Mouse (Mus musculus) liver, adult 2 months (tissue): ENCODE data around the gene Cnot8. TPM values are rescaled to one million over a fixed set of nuclear protein-coding genes. Genes with fewer than 3 reads are reported as not detected.

Experiments
- DNase-seq: peaks from one replicate; pipeline ENCODE4 v3.0.0-alpha.2; 2011; ENCODE audit warnings: low read depth, low spot score; ENCODE audit errors: extremely low read depth
- H3K27ac ChIP-seq: fragments of 200-500 bp; replicated peaks from 2 replicates; pipeline ENCODE4 v1.5.1; 2012; ENCODE audit warnings: low read depth, mild to moderate bottlenecking, control low read depth, inconsistent platforms, low read length; ENCODE audit not compliant: insufficient read depth
- H3K27me3 ChIP-seq: fragments of 200-500 bp; 2 replicates; pipeline ENCODE4 v1.6.1; 2012; ENCODE audit warnings: mild to moderate bottlenecking, moderate library complexity, low read length, inconsistent platforms; ENCODE audit not compliant: control insufficient read depth, insufficient read depth
- H3K36me3 ChIP-seq: fragments of 200-500 bp; 2 replicates; pipeline ENCODE4 v1.6.1; 2012; ENCODE audit warnings: low read length, inconsistent platforms; ENCODE audit not compliant: control insufficient read depth, insufficient read depth
- H3K4me1 ChIP-seq: fragments of 200-500 bp; 2 replicates; pipeline ENCODE4 v1.6.1; 2011; ENCODE audit warnings: low read length; ENCODE audit not compliant: control insufficient read depth, insufficient read depth
- H3K4me3 ChIP-seq: fragments of 200-500 bp; 2 replicates; pipeline ENCODE4 v1.5.1; 2011; ENCODE audit warnings: low read depth, mild to moderate bottlenecking, control low read depth, low read length, moderate library complexity; ENCODE audit not compliant: insufficient read depth
- H3K79me2 ChIP-seq: fragments of 200-500 bp; 2 replicates; pipeline ENCODE4 v1.6.1; 2012; ENCODE audit warnings: inconsistent platforms, mild to moderate bottlenecking, low read length, moderate library complexity; ENCODE audit not compliant: control insufficient read depth, insufficient read depth
- H3K9ac ChIP-seq: fragments of 200-500 bp; 2 replicates; pipeline ENCODE4 v1.6.1; 2012; ENCODE audit warnings: low read depth, mild to moderate bottlenecking, control low read depth, inconsistent platforms, low read length
- CTCF ChIP-seq: fragments of 200-500 bp; IDR thresholded peaks from 2 replicates; pipeline ENCODE4 v1.5.1; 2011; ENCODE audit warnings: low read depth, low read length, control low read depth
- POLR2A ChIP-seq: fragments of 200-500 bp; IDR thresholded peaks from 2 replicates; pipeline ENCODE4 v1.6.1; 2011; ENCODE audit warnings: low read length, control low read depth; ENCODE audit not compliant: insufficient read depth; ENCODE audit errors: extremely low read depth
- WGBS: fragments of 180-500 bp; shearing (Covaris S2); methylation state at CpG from one replicate; pipeline ENCODE4 v1.1.7; 2018; 5-methylcytosine and 5-hydroxymethylcytosine counted together
- polyA plus RNA-seq: library from polyadenylated mRNA; depleted of rRNA; stranded (reverse); fragments of >200 nt; gene quantifications from 2 replicates; pipeline ENCODE4 v1.2.3, GENCODE M21; 2012
- total RNA-seq: library from RNA; depleted of rRNA; stranded (reverse); fragments of >200 nt; gene quantifications from 2 replicates; pipeline ENCODE4 v1.2.3, GENCODE M21; 2014

The Cnot8 gene
- total and polyA plus RNA-seq, 2 experiments = 40.2 to 48.0 TPM

DNA sequence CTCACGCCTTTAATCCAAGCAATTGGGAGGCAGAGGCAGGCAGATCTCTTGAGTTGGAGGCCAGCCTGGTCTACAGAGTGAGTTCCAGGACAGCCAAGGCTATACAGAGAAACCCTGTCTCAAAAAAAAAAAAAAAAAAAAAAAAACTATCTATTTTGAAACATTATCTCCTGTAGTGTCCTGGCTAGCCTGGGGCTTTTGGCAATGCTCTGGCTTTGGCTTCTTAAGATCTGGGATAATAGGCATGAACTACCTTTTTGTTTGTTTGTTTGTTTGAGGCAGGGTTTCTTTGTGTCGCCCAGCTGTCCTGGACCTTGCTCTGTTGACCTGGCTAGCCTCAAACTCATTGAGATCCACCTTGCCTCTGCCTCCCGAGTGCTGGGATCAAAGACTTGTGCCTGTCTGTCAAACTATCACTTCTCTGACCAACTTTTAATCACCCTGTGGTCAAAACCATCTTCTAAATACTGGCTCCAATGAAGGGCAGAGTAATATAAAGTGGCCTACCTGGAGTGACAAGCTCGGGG is 2.7 kb upstream of the Cnot8 start:
- Histone ChIP-seq H3K4me3 (no peak overlapping the region), H3K4me1 (peaks cover 29% of the 10 kb centered on the region), H3K27ac (peak overlapping the region; percentile 91), H3K27me3 (no peaks in the 10 kb centered on the region), H3K36me3 (no peaks in the 10 kb centered on the region), H3K9ac (no peak overlapping the region), H3K79me2 (peaks cover 9% of the 10 kb centered on the region; the same call in 1 of the 2 replicates)
- TF ChIP-seq POLR2A = no peak
- no peak for TF ChIP-seq CTCF
- 45% methylated on average over 4 of the region's 4 CpGs for WGBS
- peak; percentile 82 for DNase-seq

DNA sequence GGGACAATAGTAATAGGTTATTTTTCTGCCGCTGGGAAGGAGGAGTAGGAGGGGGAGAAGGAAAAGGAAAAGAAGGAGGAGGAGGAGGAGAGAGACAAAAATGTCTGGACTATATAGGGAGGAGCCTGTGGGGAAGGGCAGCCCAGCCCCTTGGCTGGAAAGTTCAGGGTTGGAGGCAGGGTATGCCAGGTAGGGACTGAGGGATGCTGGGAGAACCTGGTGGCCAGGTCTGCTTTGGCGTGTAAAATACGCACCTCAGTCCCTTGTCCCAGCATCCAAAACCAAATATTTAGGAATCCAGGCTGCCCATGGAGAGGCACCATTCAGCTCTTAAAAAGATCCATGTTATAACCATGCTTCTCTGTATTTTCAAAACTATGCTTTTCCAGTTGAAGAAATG is 1.8 kb upstream of the Cnot8 start:
- Histone ChIP-seq H3K79me2 (peaks cover 9% of the 10 kb centered on the region; the same call in 1 of the 2 replicates), H3K27ac (no peak overlapping the region), H3K36me3 (no peaks in the 10 kb centered on the region), H3K9ac (no peak overlapping the region), H3K27me3 (no peaks in the 10 kb centered on the region), H3K4me3 (no peak overlapping the region), H3K4me1 (peaks cover 24% of the 10 kb centered on the region)
- DNase-seq = no peak
- TF ChIP-seq CTCF = no peak
- no peak for TF ChIP-seq POLR2A
- WGBS = 76% methylated on average over 3 of the region's 3 CpGs

DNA sequence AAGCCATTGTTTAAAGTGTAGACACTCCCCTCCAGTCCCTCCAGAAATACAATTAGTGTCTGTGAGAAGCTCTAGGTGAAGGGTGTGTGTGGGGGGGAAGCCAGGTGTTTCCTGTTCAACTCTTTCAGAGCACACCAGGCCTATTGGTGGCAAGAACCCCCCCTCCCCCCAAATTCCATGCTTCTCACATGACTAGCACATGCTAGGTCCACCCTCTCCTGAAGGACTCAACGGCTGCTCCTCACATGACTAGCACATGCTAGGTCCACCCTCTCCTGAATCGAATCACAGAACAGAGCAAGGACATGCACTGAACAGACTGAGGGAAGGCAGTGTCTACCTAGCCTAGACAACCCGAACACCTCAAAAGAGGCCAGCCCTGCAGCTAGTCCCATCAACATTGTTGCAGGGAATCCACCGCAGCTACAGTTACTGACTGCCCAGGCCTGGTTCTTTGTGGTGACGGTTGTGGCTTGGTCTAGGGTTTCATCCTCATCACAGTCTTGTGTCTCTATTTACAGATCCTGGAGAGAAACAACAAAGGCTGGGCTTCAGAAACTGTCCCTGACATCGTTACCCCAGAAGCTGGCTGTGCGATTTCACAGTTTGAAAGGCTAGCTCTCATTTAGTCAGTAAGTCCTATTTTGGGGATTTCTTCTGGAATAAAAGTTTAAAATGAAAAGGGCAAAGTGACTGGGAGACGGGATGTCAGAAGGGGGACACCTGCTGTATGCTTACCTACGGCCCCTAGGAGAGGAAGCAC is 1.2 kb upstream of the Cnot8 start:
- WGBS = 88% methylated on average over 9 of the region's 9 CpGs
- no peak overlapping the region for H3K4me3 ChIP-seq
- H3K4me1 ChIP-seq = peaks cover 26% of the 10 kb centered on the region
- H3K9ac ChIP-seq = no peak overlapping the region
- H3K27ac ChIP-seq = peak overlapping the region; percentile 76
- H3K36me3 ChIP-seq = no peaks in the 10 kb centered on the region
- TF ChIP-seq CTCF (no peak), POLR2A (no peak)
- no peaks in the 10 kb centered on the region for H3K27me3 ChIP-seq
- peaks cover 13% of the 10 kb centered on the region; the same call in 1 of the 2 replicates for H3K79me2 ChIP-seq
- DNase-seq = no peak

GRCm38 (mm10) chr11:58103344-58103653 is 654 bp upstream of the Cnot8 start:
- Histone ChIP-seq H3K27me3 (no peaks in the 10 kb centered on the region), H3K9ac (peak overlapping the region; percentile 66), H3K79me2 (peaks cover 17% of the 10 kb centered on the region; the same call in 1 of the 2 replicates), H3K4me1 (peaks cover 27% of the 10 kb centered on the region), H3K27ac (peak overlapping the region; percentile 76), H3K4me3 (peak overlapping the region; percentile 19; the same call in 1 of the 2 replicates), H3K36me3 (no peaks in the 10 kb centered on the region)
- TF ChIP-seq CTCF (no peak), POLR2A (no peak)
- no peak for DNase-seq
- WGBS = 60% methylated on average over 13 of the region's 13 CpGs

DNA sequence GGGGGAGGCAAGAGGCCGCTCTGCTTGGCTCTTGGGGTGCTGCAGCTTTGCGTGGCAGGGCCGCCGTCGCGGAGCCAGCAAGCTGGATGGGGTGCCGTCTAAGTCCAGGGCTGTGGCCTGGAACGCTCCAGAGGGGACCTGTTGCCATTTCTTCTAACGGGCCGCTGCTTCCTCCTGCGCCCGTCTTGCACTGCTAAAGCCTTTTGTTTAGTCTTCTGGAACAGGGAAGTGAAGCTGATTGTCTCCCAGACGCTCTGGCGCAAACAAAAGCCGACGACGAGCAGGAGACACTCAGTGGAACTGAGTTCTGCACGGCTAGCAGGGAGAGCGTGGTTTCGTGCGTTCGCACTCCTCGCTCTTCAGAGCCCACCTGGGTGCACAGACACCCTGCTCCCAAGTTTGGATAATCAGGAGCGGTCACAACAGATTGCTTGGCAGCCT is 418 bp downstream of the Cnot8 start:
- TF ChIP-seq CTCF = no peak
- Histone ChIP-seq H3K79me2 (peaks cover 20% of the 10 kb centered on the region; the same call in 1 of the 2 replicates), H3K9ac (peak overlapping the region; percentile 86), H3K36me3 (no peaks in the 10 kb centered on the region), H3K27ac (peak overlapping the region; percentile 84), H3K27me3 (no peaks in the 10 kb centered on the region), H3K4me1 (peaks cover 23% of the 10 kb centered on the region), H3K4me3 (peak overlapping the region; percentile 75)
- no peak for DNase-seq
- WGBS = 0% methylated on average over 24 of the region's 24 CpGs

DNA sequence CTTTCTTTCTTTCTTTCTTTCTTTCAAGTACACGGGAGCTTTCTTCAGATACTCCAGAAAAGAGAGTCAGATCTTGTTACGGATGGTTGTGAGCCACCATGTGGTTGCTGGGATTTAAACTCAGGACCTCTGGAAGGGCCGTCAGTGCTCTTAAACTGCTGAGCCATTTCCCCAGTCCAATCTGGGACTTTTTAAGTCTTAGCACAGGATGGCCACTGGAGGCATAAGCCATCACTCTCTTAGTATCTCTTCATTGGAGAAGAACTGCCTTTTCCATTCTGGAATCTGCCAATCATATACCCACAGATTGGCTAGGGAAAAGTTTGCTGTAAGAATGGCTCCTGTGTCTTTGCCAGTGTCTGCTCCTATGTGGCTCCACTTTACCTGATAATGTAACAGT is 3.1 kb downstream of the Cnot8 start:
- peak; percentile 15 for DNase-seq
- WGBS = 60% methylated on average over 3 of the region's 3 CpGs
- H3K4me1 ChIP-seq = peaks cover 12% of the 10 kb centered on the region
- H3K9ac ChIP-seq = no peak overlapping the region
- H3K27ac ChIP-seq = no peak overlapping the region
- H3K27me3 ChIP-seq = no peaks in the 10 kb centered on the region
- TF ChIP-seq CTCF (no peak), POLR2A (no peak)
- H3K4me3 ChIP-seq = no peak overlapping the region
- H3K79me2 ChIP-seq = peaks cover 23% of the 10 kb centered on the region; the same call in 1 of the 2 replicates
- peaks cover 13% of the 10 kb centered on the region for H3K36me3 ChIP-seq
